Mouse (Mus musculus): ENCODE results near the gene 4930563M21Rik. TPM values are rescaled to one million over a fixed set of nuclear protein-coding genes. Genes with fewer than 3 reads are reported as not detected.

Gene 4930563M21Rik
- not detected in 2 replicates for polyA plus RNA-seq (2014; fragmentation: Nextera tagmentation; extraction: Ambion mirVana)

DNA sequence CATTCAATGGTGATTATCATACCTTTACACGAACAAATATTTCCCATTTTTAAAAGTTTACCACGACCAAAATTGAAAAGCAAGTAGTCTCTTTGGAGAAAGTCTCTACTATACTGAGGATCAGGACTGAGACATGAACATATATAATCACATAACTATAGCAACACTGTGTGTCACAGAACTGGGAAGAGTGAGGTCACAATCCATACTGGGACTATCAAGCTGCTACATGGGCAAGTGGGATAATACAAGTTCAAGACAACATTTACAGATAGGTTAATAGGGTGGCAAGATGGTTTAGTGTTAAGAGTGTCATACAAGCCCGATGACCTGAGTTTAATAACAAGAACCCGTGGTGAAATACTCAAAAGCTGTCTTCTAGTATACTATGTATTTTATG, at the start of gene 4930563M21Rik:
TSS of gene 4930563M21Rik (minus strand) at position 101 of the 400 bp plus-strand sequence.
- no peak within 1 kb of the TSS for H3K27ac ChIP-seq (ENCODE audit: low read length)
- no peak within 1 kb of the TSS for H3K4me3 ChIP-seq (ENCODE audit: low read depth, low read length)
- H3K9ac ChIP-seq (replicated peaks; ENCODE audit: low read depth, low read length) = no peak within 1 kb of the TSS
- no peaks in the 10 kb centered on the region for H3K4me1 ChIP-seq (ENCODE audit: control insufficient read depth, insufficient read depth, low read length)
- no peaks in the 10 kb centered on the region for H3K27me3 ChIP-seq (ENCODE audit: control insufficient read depth, insufficient read depth, low read length)
- WGBS = 75% methylated on average over 4 of the region's 4 CpGs
- H3K9me3 ChIP-seq (ENCODE audit: control insufficient read depth, low read depth, low read length) = no peaks in the 10 kb centered on the region
- no peak within 1 kb of the TSS for H3K4me2 ChIP-seq (replicated peaks; ENCODE audit: low read depth, low read length)
- no peaks in the 10 kb centered on the region for H3K36me3 ChIP-seq (ENCODE audit: control insufficient read depth, insufficient read depth, low read length)
- ATAC-seq (ENCODE audit: insufficient number of reproducible peaks, insufficient read depth, low FRiP score, low read depth) = no peak

DNA sequence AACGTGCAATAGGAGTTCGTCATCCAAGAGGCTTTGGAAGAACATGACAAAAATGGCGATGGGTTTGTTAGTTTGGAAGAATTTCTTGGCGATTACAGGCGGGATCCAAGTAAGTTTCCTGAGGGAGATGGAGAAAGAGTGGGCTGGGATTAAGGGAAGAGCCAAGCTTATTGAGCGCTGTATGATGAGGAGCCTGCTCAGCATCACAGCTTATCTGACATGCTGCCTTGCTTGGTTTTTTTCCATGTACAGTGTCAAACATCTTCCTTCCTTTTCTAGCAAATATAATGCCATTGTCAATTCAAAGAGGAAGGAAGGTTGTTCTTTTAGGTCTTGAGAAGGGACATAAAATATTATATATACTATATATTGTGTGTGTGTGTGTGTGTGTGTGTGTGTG, 45.8 kb upstream of the 4930563M21Rik start:
- no peak overlapping the region for H3K4me3 ChIP-seq (ENCODE audit: low read depth, low read length)
- no peak overlapping the region for H3K4me2 ChIP-seq (replicated peaks; ENCODE audit: low read depth, low read length)
- H3K9ac ChIP-seq (replicated peaks; ENCODE audit: low read depth, low read length) = no peak overlapping the region
- WGBS = 88% methylated on average over 6 of the region's 6 CpGs
- no peak overlapping the region for H3K27ac ChIP-seq (ENCODE audit: low read length)
- no peaks in the 10 kb centered on the region for H3K9me3 ChIP-seq (ENCODE audit: control insufficient read depth, low read depth, low read length)
- ATAC-seq (ENCODE audit: insufficient number of reproducible peaks, insufficient read depth, low FRiP score, low read depth) = no peak
- H3K27me3 ChIP-seq (ENCODE audit: control insufficient read depth, insufficient read depth, low read length) = no peaks in the 10 kb centered on the region
- no peaks in the 10 kb centered on the region for H3K4me1 ChIP-seq (ENCODE audit: control insufficient read depth, insufficient read depth, low read length)
- H3K36me3 ChIP-seq (ENCODE audit: control insufficient read depth, insufficient read depth, low read length) = peaks cover 53% of the 10 kb centered on the region

DNA sequence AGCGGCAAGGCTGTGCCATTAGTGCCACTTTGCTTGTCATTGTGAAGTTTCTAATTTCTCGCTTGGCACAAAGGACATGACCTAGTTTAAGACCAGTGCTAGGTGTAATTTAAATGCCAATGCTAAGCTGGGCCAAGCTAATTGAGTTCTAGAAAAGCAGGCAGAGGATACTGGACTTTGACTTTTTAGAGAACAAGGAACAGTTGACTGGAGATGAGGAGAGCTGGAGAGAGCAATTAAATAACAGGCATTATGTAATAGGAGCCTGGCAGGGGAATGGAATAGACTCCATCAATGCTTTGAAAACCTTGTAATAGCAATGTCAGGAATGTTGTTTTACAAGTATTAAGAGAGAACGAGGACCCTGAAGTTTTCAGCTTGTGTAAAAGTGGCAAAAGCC, 43.4 kb upstream of the 4930563M21Rik start:
- Histone ChIP-seq H3K27ac (ENCODE audit: low read length) (no peak overlapping the region), H3K4me1 (ENCODE audit: control insufficient read depth, insufficient read depth, low read length) (no peaks in the 10 kb centered on the region), H3K4me3 (ENCODE audit: low read depth, low read length) (no peak overlapping the region), H3K9ac (replicated peaks; ENCODE audit: low read depth, low read length) (no peak overlapping the region), H3K9me3 (ENCODE audit: control insufficient read depth, low read depth, low read length) (no peaks in the 10 kb centered on the region), H3K27me3 (ENCODE audit: control insufficient read depth, insufficient read depth, low read length) (no peaks in the 10 kb centered on the region), H3K36me3 (ENCODE audit: control insufficient read depth, insufficient read depth, low read length) (peaks cover 33% of the 10 kb centered on the region), H3K4me2 (replicated peaks; ENCODE audit: low read depth, low read length) (no peak overlapping the region)
- 83% methylated on average over 3 of the region's 3 CpGs for WGBS
- ATAC-seq (ENCODE audit: insufficient number of reproducible peaks, insufficient read depth, low FRiP score, low read depth) = no peak

GRCm38 (mm10) chr9:56042181-56042621, 31.9 kb upstream of the 4930563M21Rik start:
- peak overlapping the region; percentile 47 for H3K4me2 ChIP-seq (replicated peaks; ENCODE audit: low read depth, low read length)
- no peaks in the 10 kb centered on the region for H3K9me3 ChIP-seq (ENCODE audit: control insufficient read depth, low read depth, low read length)
- peak overlapping the region; percentile 63 for H3K4me3 ChIP-seq (ENCODE audit: low read depth, low read length)
- peaks cover 6% of the 10 kb centered on the region; the same call in 1 of the 2 replicates for H3K4me1 ChIP-seq (ENCODE audit: control insufficient read depth, insufficient read depth, low read length)
- ATAC-seq (ENCODE audit: insufficient number of reproducible peaks, insufficient read depth, low FRiP score, low read depth) = no peak; the same call in 1 of the 2 replicates
- peak overlapping the region; percentile 85 for H3K9ac ChIP-seq (replicated peaks; ENCODE audit: low read depth, low read length)
- H3K36me3 ChIP-seq (ENCODE audit: control insufficient read depth, insufficient read depth, low read length) = peaks cover 10% of the 10 kb centered on the region
- H3K27ac ChIP-seq (ENCODE audit: low read length) = peak overlapping the region; percentile 93
- under 1% methylated on average over 16 of the region's 16 CpGs for WGBS
- H3K27me3 ChIP-seq (ENCODE audit: control insufficient read depth, insufficient read depth, low read length) = no peaks in the 10 kb centered on the region

DNA sequence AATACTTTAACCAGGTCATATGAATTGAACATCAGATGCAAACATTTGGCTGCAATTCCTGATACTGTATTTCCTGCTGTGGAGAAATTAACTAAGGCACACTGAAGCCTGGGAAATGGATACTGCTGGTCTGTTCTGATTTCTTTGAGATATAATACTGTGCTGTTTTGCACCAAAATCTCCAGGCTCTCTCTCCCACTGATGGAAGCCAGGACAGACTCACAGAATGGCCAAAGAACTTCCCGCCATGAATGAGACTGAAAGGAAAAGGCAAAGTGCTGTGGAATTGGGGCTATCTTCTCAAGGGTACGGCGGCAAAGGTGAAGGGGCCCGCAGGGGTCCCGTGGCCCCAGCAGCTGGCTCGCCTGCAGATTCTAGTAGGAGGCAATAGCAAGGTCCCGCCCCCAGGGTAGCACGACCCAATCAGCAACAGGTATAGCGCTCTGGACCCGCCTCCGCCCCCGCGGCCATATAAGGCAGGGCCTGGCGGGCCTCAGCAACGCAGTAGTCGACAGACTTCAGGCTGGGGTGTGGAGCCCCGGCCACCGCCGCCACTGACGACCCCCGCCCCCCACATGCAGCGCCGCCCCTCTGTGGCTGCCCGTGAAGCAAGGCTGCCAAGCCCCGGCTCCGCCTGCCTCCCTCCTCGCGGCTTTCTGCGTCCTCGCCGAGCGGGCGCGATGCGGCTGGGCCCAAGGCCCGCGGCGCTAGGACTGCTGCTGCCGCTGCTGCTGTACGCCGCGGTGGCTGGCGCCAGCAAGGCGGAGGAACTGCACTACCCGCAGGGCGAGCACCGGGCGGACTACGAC, 31.2 kb upstream of the 4930563M21Rik start, which contains the start of gene Rcn2:
TSS of gene Rcn2 (plus strand) at position 474 of the 809 bp plus-strand sequence.
- Histone ChIP-seq H3K27me3 (ENCODE audit: control insufficient read depth, insufficient read depth, low read length) (no peaks in the 10 kb centered on the region), H3K4me2 (replicated peaks; ENCODE audit: low read depth, low read length) (peak within 1 kb of the TSS; percentile 47), H3K4me1 (ENCODE audit: control insufficient read depth, insufficient read depth, low read length) (peaks cover 6% of the 10 kb centered on the region; the same call in 1 of the 2 replicates), H3K36me3 (ENCODE audit: control insufficient read depth, insufficient read depth, low read length) (peaks cover 10% of the 10 kb centered on the region), H3K9me3 (ENCODE audit: control insufficient read depth, low read depth, low read length) (no peaks in the 10 kb centered on the region), H3K9ac (replicated peaks; ENCODE audit: low read depth, low read length) (peak within 1 kb of the TSS; percentile 85), H3K27ac (ENCODE audit: low read length) (peak within 1 kb of the TSS; percentile 93), H3K4me3 (ENCODE audit: low read depth, low read length) (peak within 1 kb of the TSS; percentile 63)
- peak; percentile 100 for ATAC-seq (ENCODE audit: insufficient number of reproducible peaks, insufficient read depth, low FRiP score, low read depth)
- WGBS = under 1% methylated on average over 46 of the region's 49 CpGs

GRCm38 (mm10) chr9:56032219-56032618, 21.9 kb upstream of the 4930563M21Rik start:
- Histone ChIP-seq H3K9me3 (ENCODE audit: control insufficient read depth, low read depth, low read length) (no peaks in the 10 kb centered on the region), H3K4me2 (replicated peaks; ENCODE audit: low read depth, low read length) (no peak overlapping the region), H3K27me3 (ENCODE audit: control insufficient read depth, insufficient read depth, low read length) (no peaks in the 10 kb centered on the region), H3K36me3 (ENCODE audit: control insufficient read depth, insufficient read depth, low read length) (no peaks in the 10 kb centered on the region), H3K4me3 (ENCODE audit: low read depth, low read length) (no peak overlapping the region), H3K4me1 (ENCODE audit: control insufficient read depth, insufficient read depth, low read length) (no peaks in the 10 kb centered on the region), H3K27ac (ENCODE audit: low read length) (no peak overlapping the region), H3K9ac (replicated peaks; ENCODE audit: low read depth, low read length) (no peak overlapping the region)
- no peak for ATAC-seq (ENCODE audit: insufficient number of reproducible peaks, insufficient read depth, low FRiP score, low read depth)
- WGBS = 69% methylated on average over 3 of the region's 3 CpGs

DNA sequence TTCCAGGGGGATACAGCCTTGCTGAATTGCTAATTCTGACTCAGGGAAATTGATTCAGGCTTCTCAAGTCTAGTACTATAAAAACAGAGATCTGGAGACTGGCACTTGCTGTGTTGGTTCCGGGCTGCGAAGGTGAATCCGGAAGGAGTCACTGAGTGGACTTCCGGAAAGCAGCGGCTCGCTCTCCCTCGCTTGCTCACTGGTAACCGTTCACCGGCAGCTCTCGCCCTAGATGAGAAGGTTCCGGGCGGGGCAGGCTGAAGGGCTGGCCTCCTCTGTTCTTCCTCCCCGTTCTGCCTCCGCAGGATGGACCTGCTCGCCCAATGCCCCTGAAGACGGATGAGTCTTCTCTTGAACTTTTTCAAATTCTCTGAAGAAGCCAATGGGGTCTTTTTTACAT, 16.9 kb upstream of the 4930563M21Rik start:
- Histone ChIP-seq H3K27ac (ENCODE audit: low read length) (no peak overlapping the region), H3K9ac (replicated peaks; ENCODE audit: low read depth, low read length) (no peak overlapping the region), H3K4me2 (replicated peaks; ENCODE audit: low read depth, low read length) (no peak overlapping the region), H3K27me3 (ENCODE audit: control insufficient read depth, insufficient read depth, low read length) (no peaks in the 10 kb centered on the region), H3K4me3 (ENCODE audit: low read depth, low read length) (no peak overlapping the region), H3K4me1 (ENCODE audit: control insufficient read depth, insufficient read depth, low read length) (no peaks in the 10 kb centered on the region), H3K36me3 (ENCODE audit: control insufficient read depth, insufficient read depth, low read length) (no peaks in the 10 kb centered on the region), H3K9me3 (ENCODE audit: control insufficient read depth, low read depth, low read length) (no peaks in the 10 kb centered on the region)
- no peak for ATAC-seq (ENCODE audit: insufficient number of reproducible peaks, insufficient read depth, low FRiP score, low read depth)
- 82% methylated on average over 16 of the region's 16 CpGs for WGBS

- Histone ChIP-seq H3K9me3 (ENCODE audit: control insufficient read depth, low read depth, low read length) (no peaks in the 10 kb centered on the region), H3K36me3 (ENCODE audit: control insufficient read depth, insufficient read depth, low read length) (no peaks in the 10 kb centered on the region), H3K4me2 (replicated peaks; ENCODE audit: low read depth, low read length) (no peak overlapping the region), H3K4me3 (ENCODE audit: low read depth, low read length) (no peak overlapping the region), H3K4me1 (ENCODE audit: control insufficient read depth, insufficient read depth, low read length) (no peaks in the 10 kb centered on the region), H3K9ac (replicated peaks; ENCODE audit: low read depth, low read length) (no peak overlapping the region), H3K27ac (ENCODE audit: low read length) (no peak overlapping the region), H3K27me3 (ENCODE audit: control insufficient read depth, insufficient read depth, low read length) (no peaks in the 10 kb centered on the region)
- 58% methylated on average over 2 of the region's 2 CpGs for WGBS
- ATAC-seq (ENCODE audit: insufficient number of reproducible peaks, insufficient read depth, low FRiP score, low read depth) = no peak
Observed at GRCm38 (mm10) chr9:56024772-56025171, 14.4 kb upstream of the 4930563M21Rik start.

All from stomach, embryonic 14.5 days (tissue).